Mouse (Mus musculus): ENCODE data around the gene Pfkfb4. TPM values are rescaled to one million over a fixed set of nuclear protein-coding genes. Genes with fewer than 3 reads are reported as not detected.

The Pfkfb4 gene
- total RNA-seq, 2 experiments from 2014 or later, result 6.9 to 9.5 TPM

GRCm38 (mm10) chr9:109030312-109030711, 38.7 kb downstream of the Pfkfb4 start:
- no peak for ATAC-seq (replicated peaks; ENCODE audit: poor library complexity, severe bottlenecking)

GRCm38 (mm10) chr9:109031001-109031400, 39.4 kb downstream of the Pfkfb4 start:
- ATAC-seq (replicated peaks; ENCODE audit: poor library complexity, severe bottlenecking), result no peak

- no peak for ATAC-seq (replicated peaks; ENCODE audit: poor library complexity, severe bottlenecking)
Measured at GRCm38 (mm10) chr9:109031686-109032085, 40.1 kb downstream of the Pfkfb4 start.

- ATAC-seq (replicated peaks; ENCODE audit: poor library complexity, severe bottlenecking), result peak; percentile 61
Measured at GRCm38 (mm10) chr9:109032435-109032834, 40.9 kb downstream of the Pfkfb4 start.

GRCm38 (mm10) chr9:109038086-109038895, 46.7 kb downstream of the Pfkfb4 start, which contains the start of gene Shisa5:
Gene Shisa5 (plus strand): TSS chr9:109038565.
- ATAC-seq (replicated peaks; ENCODE audit: poor library complexity, severe bottlenecking), result peak; percentile 96

GRCm38 (mm10) chr9:109038901-109039364, 47.4 kb downstream of the Pfkfb4 start:
- ATAC-seq (replicated peaks; ENCODE audit: poor library complexity, severe bottlenecking), result peak; percentile 66

- ATAC-seq (replicated peaks; ENCODE audit: poor library complexity, severe bottlenecking), result no peak
Measured at GRCm38 (mm10) chr9:109039681-109040080, 48.1 kb downstream of the Pfkfb4 start.

GRCm38 (mm10) chr9:109040216-109040615, 48.6 kb downstream of the Pfkfb4 start:
- ATAC-seq (replicated peaks; ENCODE audit: poor library complexity, severe bottlenecking), result no peak

- no peak for ATAC-seq (replicated peaks; ENCODE audit: poor library complexity, severe bottlenecking)
Measured at GRCm38 (mm10) chr9:109040906-109041305, 49.3 kb downstream of the Pfkfb4 start.

GRCm38 (mm10) chr9:109041351-109041750, 49.8 kb downstream of the Pfkfb4 start:
- no peak for ATAC-seq (replicated peaks; ENCODE audit: poor library complexity, severe bottlenecking)

- peak; percentile 99 for ATAC-seq (replicated peaks; ENCODE audit: poor library complexity, severe bottlenecking)
Measured at GRCm38 (mm10) chr9:109046306-109046705, 54.7 kb downstream of the Pfkfb4 start.

GRCm38 (mm10) chr9:109049316-109049715, 57.7 kb downstream of the Pfkfb4 start:
- ATAC-seq (replicated peaks; ENCODE audit: poor library complexity, severe bottlenecking), result no peak

- no peak for ATAC-seq (replicated peaks; ENCODE audit: poor library complexity, severe bottlenecking)
Measured at GRCm38 (mm10) chr9:109049996-109050673, 58.6 kb downstream of the Pfkfb4 start.

- ATAC-seq (replicated peaks; ENCODE audit: poor library complexity, severe bottlenecking), result no peak
Measured at GRCm38 (mm10) chr9:109050674-109050997, 59.1 kb downstream of the Pfkfb4 start.

GRCm38 (mm10) chr9:109051011-109051501, 59.5 kb downstream of the Pfkfb4 start:
- ATAC-seq (replicated peaks; ENCODE audit: poor library complexity, severe bottlenecking), result no peak

- peak; percentile 25; the same call in 1 of the 2 replicates for ATAC-seq (replicated peaks; ENCODE audit: poor library complexity, severe bottlenecking)
Measured at GRCm38 (mm10) chr9:109051651-109052489, 60.3 kb downstream of the Pfkfb4 start.

- ATAC-seq (replicated peaks; ENCODE audit: poor library complexity, severe bottlenecking), result no peak
Measured at GRCm38 (mm10) chr9:109052490-109053260, 61.1 kb downstream of the Pfkfb4 start.

GRCm38 (mm10) chr9:109053366-109053765, 61.8 kb downstream of the Pfkfb4 start:
- ATAC-seq (replicated peaks; ENCODE audit: poor library complexity, severe bottlenecking), result no peak

- ATAC-seq (replicated peaks; ENCODE audit: poor library complexity, severe bottlenecking), result no peak
Measured at GRCm38 (mm10) chr9:109053851-109054250, 62.3 kb downstream of the Pfkfb4 start.

- ATAC-seq (replicated peaks; ENCODE audit: poor library complexity, severe bottlenecking), result peak; percentile 64
Measured at GRCm38 (mm10) chr9:109054712-109055111, 63.1 kb downstream of the Pfkfb4 start.

All from granulocyte monocyte progenitor cell, adult 5-6 weeks (primary cell).